Mouse (Mus musculus) ES-Bruce4 (cell line): Measurements from ENCODE around the gene Bloc1s4. TPM values are rescaled to one million over a fixed set of nuclear protein-coding genes. Genes with fewer than 3 reads are reported as not detected.
"Not testable (repeated sequence)": the region's sequence is repeated elsewhere in the genome, so short reads cannot be mapped to it uniquely, and the experiment has no call there.

Experiments used
- H3K27ac ChIP-seq: 2 replicates; pipeline ENCODE4 v1.5.1; 2012; ENCODE audit warnings: low read length, inconsistent platforms; ENCODE audit not compliant: insufficient read depth
- H3K27me3 ChIP-seq: 2 replicates; pipeline ENCODE4 v1.6.1; 2012; ENCODE audit warnings: mild to moderate bottlenecking, low read length, inconsistent platforms; ENCODE audit not compliant: control insufficient read depth, poor library complexity, insufficient read depth, severe bottlenecking
- H3K36me3 ChIP-seq: 2 replicates; pipeline ENCODE4 v1.6.1; 2012; ENCODE audit warnings: inconsistent platforms, mild to moderate bottlenecking, low read length, moderate library complexity; ENCODE audit not compliant: control insufficient read depth, poor library complexity, insufficient read depth, severe bottlenecking
- H3K4me1 ChIP-seq: one replicate; pipeline ENCODE4 v1.8.1; 2011; ENCODE audit warnings: low read length; ENCODE audit not compliant: control insufficient read depth, insufficient read depth
- H3K4me3 ChIP-seq: 2 replicates; pipeline ENCODE4 v1.5.1; 2011; ENCODE audit warnings: low read depth, mild to moderate bottlenecking, low read length
- H3K9ac ChIP-seq: 2 replicates; pipeline ENCODE4 v1.6.1; 2012; ENCODE audit warnings: low read depth, mild to moderate bottlenecking, inconsistent platforms; ENCODE audit not compliant: poor library complexity, severe bottlenecking
- H3K9me3 ChIP-seq: replicated peaks from 2 replicates; pipeline ENCODE4 v1.6.1; 2012; ENCODE audit warnings: mild to moderate bottlenecking, low read length, inconsistent platforms; ENCODE audit not compliant: control insufficient read depth, poor library complexity, insufficient read depth, severe bottlenecking
- CTCF ChIP-seq: IDR thresholded peaks from one replicate; pipeline ENCODE4 v1.8.1; 2011; ENCODE audit warnings: low read depth, low read length
- EP300 ChIP-seq: IDR thresholded peaks from 2 replicates; pipeline ENCODE4 v1.6.1; 2011; ENCODE audit warnings: low read depth, low read length; ENCODE audit not compliant: insufficient read depth
- POLR2A ChIP-seq: IDR thresholded peaks from one replicate; pipeline ENCODE4 v1.8.1; 2011; ENCODE audit warnings: low read length; ENCODE audit not compliant: insufficient read depth
- polyA plus RNA-seq: library from polyadenylated mRNA; stranded (reverse); fragments of >200 nt; gene quantifications from 2 replicates; pipeline ENCODE4 v1.2.4, GENCODE M21; 2011; ENCODE audit warnings: low read depth; ENCODE audit not compliant: missing spikeins, insufficient read depth, insufficient read length

Bloc1s4 gene
- 8.6 and 9.7 TPM in 2 replicates for polyA plus RNA-seq

DNA sequence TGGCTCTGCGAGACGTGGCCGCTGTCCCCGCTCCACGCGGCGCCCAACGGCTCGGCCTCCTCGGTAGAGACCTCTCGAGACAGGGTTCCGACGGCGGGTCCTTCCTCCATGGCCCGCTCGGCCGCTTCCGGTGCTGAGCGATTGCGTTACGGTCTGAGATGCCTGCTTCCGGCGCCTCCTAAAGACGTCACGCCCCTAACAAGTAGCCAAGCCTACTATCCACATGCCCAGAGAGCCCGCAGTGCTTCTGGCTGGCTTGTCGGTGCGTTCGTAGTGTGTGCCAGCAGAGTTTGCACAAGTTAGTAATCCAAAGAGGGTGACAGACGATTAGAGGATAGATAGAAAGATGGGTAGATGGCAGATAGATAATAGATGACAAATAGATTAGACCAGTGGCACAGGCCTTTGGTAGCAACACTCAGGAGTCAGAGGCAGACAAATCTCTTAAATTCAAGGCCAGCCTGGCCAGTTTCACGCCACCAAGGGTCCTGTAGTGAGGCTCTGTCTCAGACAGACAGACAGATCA is at the start of gene Bloc1s4:
Bloc1s4 (minus strand) TSS at position 115 of the 526 bp plus-strand sequence.
- peak within 1 kb of the TSS; percentile 57 for H3K9ac ChIP-seq
- H3K9me3 ChIP-seq: no peaks in the 10 kb centered on the region
- H3K4me1 ChIP-seq: peaks cover 1% of the 10 kb centered on the region
- TF ChIP-seq CTCF (no peak), POLR2A (peak; percentile 90), EP300 (no peak)
- H3K4me3 ChIP-seq: peak within 1 kb of the TSS; percentile 90
- no peaks in the 10 kb centered on the region for H3K27me3 ChIP-seq
- H3K36me3 ChIP-seq: 0 out of 2 replicates have a peak, but pooled peaks cover 3% of the 10 kb centered on the region
- H3K27ac ChIP-seq: 0 out of 2 replicates have a peak within 1 kb of the TSS, but pooled peaks have one; percentile 8

DNA sequence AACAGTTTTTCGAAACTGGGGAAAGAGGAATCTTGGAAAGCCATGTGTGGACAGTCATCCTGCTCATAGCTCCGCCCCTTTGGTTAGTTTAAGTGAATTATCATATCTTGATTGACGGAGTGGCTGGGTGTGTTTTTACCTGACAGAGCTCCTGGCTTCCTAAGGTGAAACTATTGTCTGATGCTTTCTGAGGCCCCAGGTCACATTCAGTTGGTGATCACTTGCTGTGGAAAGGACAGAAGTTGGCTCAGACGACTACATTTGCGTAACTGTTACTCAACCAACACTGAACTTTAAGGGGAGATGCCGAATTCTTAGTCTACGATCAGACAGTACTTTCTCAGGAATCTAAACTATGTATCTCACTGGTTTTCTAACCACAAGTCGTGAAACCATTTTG is 48.8 kb upstream of the Bloc1s4 start:
- Histone ChIP-seq H3K9ac (peak overlapping the region; percentile 59), H3K36me3 (peaks cover 14% of the 10 kb centered on the region), H3K4me3 (no peak overlapping the region), H3K4me1 (peaks cover 4% of the 10 kb centered on the region), H3K27ac (peak overlapping the region; percentile 81), H3K27me3 (no peaks in the 10 kb centered on the region), H3K9me3 (no peaks in the 10 kb centered on the region)
- TF ChIP-seq EP300 (no peak), POLR2A (no peak), CTCF (no peak)

DNA sequence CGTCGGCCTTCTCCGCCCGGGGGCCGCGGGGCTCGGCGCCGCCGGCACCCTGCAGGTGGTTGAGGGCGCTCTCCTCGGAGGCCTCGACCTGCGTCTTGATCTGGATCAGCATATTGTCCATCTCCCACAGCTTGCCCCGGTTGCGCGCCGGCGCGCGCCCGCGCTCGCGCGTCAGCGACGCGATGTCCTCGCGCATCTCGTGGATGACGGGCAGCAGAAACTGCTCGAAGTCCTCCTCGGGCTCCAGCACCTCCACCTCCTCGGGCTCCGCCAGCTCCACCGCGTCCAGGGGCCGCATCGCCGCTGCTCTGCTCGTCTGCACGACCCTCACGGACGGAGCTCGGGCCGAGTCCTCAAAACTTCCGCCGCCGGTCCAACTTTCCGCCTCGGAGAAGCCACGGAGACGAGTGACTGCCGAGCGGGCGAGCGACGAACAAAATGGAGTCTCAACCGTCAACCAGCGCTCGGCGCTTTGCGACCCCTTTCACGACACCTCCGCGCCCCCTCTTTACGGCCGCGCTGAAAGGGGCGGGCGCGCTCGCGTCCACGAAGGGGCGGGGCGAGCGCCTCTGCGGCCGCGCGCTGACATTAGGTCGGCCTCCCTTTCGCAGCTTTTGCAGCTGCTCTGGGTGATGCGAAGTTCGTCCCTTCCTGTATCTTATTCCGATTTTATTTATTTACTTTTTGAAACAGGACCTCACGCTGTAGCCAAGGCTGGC is 48.0 kb upstream of the Bloc1s4 start, which contains the start of gene Mrfap1:
Mrfap1 (minus strand) TSS at position 477 of the 719 bp plus-strand sequence.
- H3K27me3 ChIP-seq, H3K9me3 ChIP-seq, H3K4me1 ChIP-seq: not testable (repeated sequence)
- peak within 1 kb of the TSS; percentile 98 for H3K4me3 ChIP-seq
- peaks cover 14% of the 10 kb centered on the region for H3K36me3 ChIP-seq
- H3K9ac ChIP-seq: peak within 1 kb of the TSS; percentile 98
- H3K27ac ChIP-seq: peak within 1 kb of the TSS; percentile 81

DNA sequence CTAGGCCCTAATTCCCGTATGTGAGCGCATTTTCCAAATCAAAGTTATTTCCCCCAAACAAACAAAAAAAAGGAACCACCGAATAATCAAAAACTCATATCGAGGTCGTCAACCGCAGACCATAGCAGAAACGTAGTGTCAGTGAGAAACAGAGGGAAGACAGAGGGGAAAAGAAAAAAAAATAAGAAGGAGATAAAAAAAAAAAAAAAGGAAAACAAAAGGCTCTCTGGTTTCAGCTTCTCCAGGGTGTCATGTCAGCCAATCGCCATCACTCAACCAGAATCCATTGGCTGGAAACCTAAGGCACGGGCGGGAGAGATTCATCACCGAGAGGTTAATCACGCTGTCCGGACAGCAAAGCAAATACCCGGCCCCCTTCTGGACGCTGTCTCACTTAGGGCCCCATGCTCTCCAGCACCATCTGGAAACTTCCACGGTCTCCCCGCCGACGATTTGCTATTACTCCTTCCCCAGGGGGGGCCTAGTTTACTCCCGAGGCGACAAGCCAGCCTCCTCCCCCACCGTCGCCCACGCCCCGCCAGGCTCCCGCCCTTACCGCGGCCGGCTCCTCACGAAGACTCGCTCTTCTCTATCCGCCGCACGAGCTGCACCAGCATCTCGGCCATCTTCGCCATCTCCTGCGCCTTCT is 47.3 kb upstream of the Bloc1s4 start:
- peak overlapping the region; percentile 98 for H3K9ac ChIP-seq
- not testable (repeated sequence) for H3K27me3 ChIP-seq, H3K4me1 ChIP-seq, H3K9me3 ChIP-seq, H3K27ac ChIP-seq
- peaks cover 14% of the 10 kb centered on the region for H3K36me3 ChIP-seq
- H3K4me3 ChIP-seq: peak overlapping the region; percentile 98

DNA sequence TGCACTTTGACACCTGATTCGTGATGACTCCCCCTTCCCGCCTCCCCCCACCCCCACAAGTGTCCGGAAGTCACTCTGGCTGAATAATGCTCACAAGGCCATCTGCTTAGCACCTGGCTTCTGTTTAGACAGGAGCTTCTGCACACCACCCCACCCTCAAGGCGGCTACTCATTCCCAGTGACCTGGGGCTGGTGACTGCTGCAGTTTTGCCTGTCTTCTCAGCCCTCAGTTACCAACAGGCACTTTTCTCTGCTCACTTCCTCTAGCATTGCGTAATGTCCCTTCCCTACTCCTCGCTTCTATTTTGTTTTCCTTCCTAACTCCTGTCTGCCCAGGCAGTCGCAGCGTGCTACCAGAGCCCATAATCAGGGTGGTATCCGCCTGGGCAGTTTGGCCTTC is 43.4 kb upstream of the Bloc1s4 start:
- TF ChIP-seq CTCF: no peak
- TF ChIP-seq EP300: 0 out of 2 replicates have a peak, but pooled peaks have one; percentile 6
- Histone ChIP-seq H3K9ac (no peak overlapping the region), H3K36me3 (peaks cover 14% of the 10 kb centered on the region), H3K4me1 (peaks cover 4% of the 10 kb centered on the region), H3K4me3 (no peak overlapping the region), H3K27me3 (no peaks in the 10 kb centered on the region), H3K9me3 (no peaks in the 10 kb centered on the region), H3K27ac (no peak overlapping the region)

DNA sequence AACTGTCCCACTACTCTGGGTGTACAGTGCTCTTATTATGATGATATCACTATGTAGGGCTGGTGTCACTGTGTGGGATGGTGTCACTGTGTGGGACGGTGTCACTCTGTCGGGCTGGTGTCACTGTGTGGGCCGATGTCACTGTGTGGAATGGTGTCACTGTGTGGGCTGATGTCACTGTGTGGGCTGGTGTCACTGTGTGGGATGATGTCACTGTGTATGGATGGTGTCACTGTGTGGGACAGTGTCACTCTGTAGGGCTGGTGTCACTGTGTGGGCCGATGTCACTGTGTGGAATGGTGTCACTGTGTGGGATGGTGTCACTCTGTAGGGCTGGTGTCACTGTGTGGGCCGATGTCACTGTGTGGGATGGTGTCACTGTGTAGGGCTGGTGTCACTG is 37.6 kb upstream of the Bloc1s4 start:
- TF ChIP-seq CTCF: no peak
- TF ChIP-seq POLR2A: no peak
- TF ChIP-seq EP300: no peak
- Histone ChIP-seq H3K27me3 (no peaks in the 10 kb centered on the region), H3K27ac (no peak overlapping the region), H3K9ac (no peak overlapping the region), H3K4me3 (no peak overlapping the region), H3K9me3 (0 out of 2 replicates have a peak, but pooled peaks cover 4% of the 10 kb centered on the region), H3K4me1 (no peaks in the 10 kb centered on the region), H3K36me3 (no peaks in the 10 kb centered on the region)
